Mouse (Mus musculus): ENCODE data around the gene Iffo1. TPM values are rescaled to one million over a fixed set of nuclear protein-coding genes. Genes with fewer than 3 reads are reported as not detected.

Gene Iffo1
- polyA plus RNA-seq, 1 experiment = 29.9 TPM

DNA sequence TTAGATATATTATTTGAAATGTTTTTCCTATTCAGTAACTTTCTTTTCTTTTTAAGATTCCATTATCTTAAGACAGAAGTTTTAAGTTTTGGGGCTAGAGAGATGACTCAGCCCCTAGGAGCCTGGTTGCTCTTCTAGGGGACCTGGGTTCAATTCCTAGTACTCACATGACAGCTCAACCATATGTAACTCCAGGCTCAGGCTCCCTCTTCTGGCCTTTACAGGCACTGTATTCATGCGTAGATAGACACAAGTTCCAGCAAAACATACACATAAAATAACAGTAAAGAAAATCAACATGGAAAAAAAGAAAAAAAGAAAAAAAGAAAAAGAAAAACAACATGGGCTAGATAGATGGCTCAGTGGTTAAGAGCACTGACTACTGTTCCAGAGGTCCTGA is 65.4 kb downstream of the Iffo1 start:
- no peak for DNase-seq (ENCODE audit: low read depth)
- TF ChIP-seq CTCF (IDR thresholded peaks at IDR 0.05; ENCODE audit: borderline replicate concordance, extremely low read depth, insufficient read depth, insufficient read length) (no peak), POLR2A (IDR thresholded peaks at IDR 0.05; ENCODE audit: borderline replicate concordance, extremely low read depth, insufficient read depth, insufficient read length, poor library complexity, severe bottlenecking) (no peak)

Other genes starting within 250 kb of the Iffo1 start
- 3.8 and 4.5 TPM in 2 replicates for gene Lag3, start 233.5 kb upstream of the Iffo1 start, polyA plus RNA-seq (2012; rRNA removed)
- 2,630 and 3,258 TPM in 2 replicates for gene Ptms, start 225.1 kb upstream of the Iffo1 start, polyA plus RNA-seq (2012; rRNA removed)
- 551 and 626 TPM in 2 replicates for gene Mlf2, start 213.9 kb upstream of the Iffo1 start, polyA plus RNA-seq (2012; rRNA removed)
- gene Cops7a, start 179.7 kb upstream of the Iffo1 start, polyA plus RNA-seq (2012; rRNA removed) = 130 and 170 TPM in 2 replicates
- 49.8 and 68.1 TPM in 2 replicates for gene Pianp, start 148.5 kb upstream of the Iffo1 start, polyA plus RNA-seq (2012; rRNA removed)
- gene Zfp384, start 136.1 kb upstream of the Iffo1 start, polyA plus RNA-seq (2012; rRNA removed) = 107 and 118 TPM in 2 replicates
- gene Ing4, start 105.5 kb upstream of the Iffo1 start, polyA plus RNA-seq (2012; rRNA removed) = 127 and 169 TPM in 2 replicates
- gene Acrbp, start 95.6 kb upstream of the Iffo1 start, polyA plus RNA-seq (2012; rRNA removed) = 29.5 and 32.6 TPM in 2 replicates
- gene Lpar5, start 77.3 kb upstream of the Iffo1 start, polyA plus RNA-seq (2012; rRNA removed) = 1.0 and 1.2 TPM in 2 replicates
- gene Chd4, start 49.3 kb upstream of the Iffo1 start, polyA plus RNA-seq (2012; rRNA removed) = 69.8 and 142 TPM in 2 replicates
- 32.6 and 34.6 TPM in 2 replicates for gene Nop2, start 13.3 kb upstream of the Iffo1 start, polyA plus RNA-seq (2012; rRNA removed)
- 2,343 and 3,527 TPM in 2 replicates for gene Gapdh, start 21.2 kb downstream of the Iffo1 start, polyA plus RNA-seq (2012; rRNA removed)
- gene Ncapd2, start 46.5 kb downstream of the Iffo1 start, polyA plus RNA-seq (2012; rRNA removed) = 169 and 213 TPM in 2 replicates
- 48.9 and 54.4 TPM in 2 replicates for gene Mrpl51, start 46.6 kb downstream of the Iffo1 start, polyA plus RNA-seq (2012; rRNA removed)
- 19.9 and 22.3 TPM in 2 replicates for gene Vamp1, start 70.3 kb downstream of the Iffo1 start, polyA plus RNA-seq (2012; rRNA removed)
- 2.7 and 3.1 TPM in 2 replicates for gene Tapbpl, start 86.6 kb downstream of the Iffo1 start, polyA plus RNA-seq (2012; rRNA removed)
- gene Cd27, start 91.8 kb downstream of the Iffo1 start, polyA plus RNA-seq (2012; rRNA removed) = 0.15 and 0.24 TPM in 2 replicates
- not detected in 2 replicates for gene Tuba3a, start 140.8 kb downstream of the Iffo1 start, polyA plus RNA-seq (2012; rRNA removed)
- 14.2 and 20.7 TPM in 2 replicates for gene Ltbr, start 168.6 kb downstream of the Iffo1 start, polyA plus RNA-seq (2012; rRNA removed)
- 0.54 and 0.62 TPM in 2 replicates for gene Scnn1a, start 175.4 kb downstream of the Iffo1 start, polyA plus RNA-seq (2012; rRNA removed)
- 18.5 and 19.4 TPM in 2 replicates for gene Tnfrsf1a, start 204.1 kb downstream of the Iffo1 start, polyA plus RNA-seq (2012; rRNA removed)
- gene Plekhg6, start 235.6 kb downstream of the Iffo1 start, polyA plus RNA-seq (2012; rRNA removed) = 0.13 and 0.23 TPM in 2 replicates

All from brain, embryonic 14.5 days (tissue).